Mouse (Mus musculus): Measurements from ENCODE around the gene Sftpa1.

Sftpa1 gene

DNA sequence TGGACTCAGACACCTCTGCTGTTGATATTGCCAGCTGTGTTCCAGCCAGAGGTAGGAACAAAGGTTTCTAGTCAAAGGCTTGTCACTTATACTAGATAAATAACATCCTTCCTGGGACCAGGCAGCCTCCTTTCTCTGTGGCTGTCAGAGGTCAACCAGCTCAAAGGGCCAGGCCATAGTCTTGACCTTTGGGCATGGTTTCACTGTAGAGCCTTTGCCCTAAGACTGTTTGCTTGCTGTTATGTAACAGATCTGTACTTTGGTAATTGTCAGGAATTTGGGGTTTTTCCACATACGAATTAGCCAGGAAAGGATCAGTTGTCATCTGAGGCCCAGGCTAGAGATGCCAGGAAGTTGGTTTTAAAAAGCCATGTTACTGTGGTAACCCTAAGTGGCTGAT lies 29.2 kb downstream of the Sftpa1 start:
- DNase-seq (ENCODE audit: low spot score in 2 of 2), result no peak

GRCm38 (mm10) chr14:41162663-41163062 lies 31.1 kb downstream of the Sftpa1 start:
- DNase-seq (ENCODE audit: low spot score in 2 of 2), result peak in 1 of 2 experiments; percentile 15

DNA sequence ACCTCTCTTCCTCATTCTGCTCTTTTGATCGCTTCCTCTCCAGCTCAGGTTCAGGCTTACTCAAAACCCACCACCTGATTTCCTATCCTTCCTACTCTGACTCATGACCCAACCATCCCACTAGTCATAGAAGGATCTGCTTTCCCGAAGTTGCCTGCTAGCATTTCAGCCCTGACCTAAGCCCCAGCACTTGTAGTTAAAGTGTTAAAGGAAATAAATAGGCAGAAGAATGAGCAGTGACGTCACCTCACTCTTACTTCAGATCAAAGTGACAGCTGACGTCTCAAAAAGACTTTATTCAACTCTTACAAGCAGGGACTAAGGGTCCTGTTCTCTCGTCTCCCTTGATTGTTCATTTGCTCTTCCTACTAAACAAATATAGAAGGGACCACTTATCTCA lies 35.7 kb downstream of the Sftpa1 start:
- DNase-seq (ENCODE audit: low spot score in 2 of 2), result no peak

DNA sequence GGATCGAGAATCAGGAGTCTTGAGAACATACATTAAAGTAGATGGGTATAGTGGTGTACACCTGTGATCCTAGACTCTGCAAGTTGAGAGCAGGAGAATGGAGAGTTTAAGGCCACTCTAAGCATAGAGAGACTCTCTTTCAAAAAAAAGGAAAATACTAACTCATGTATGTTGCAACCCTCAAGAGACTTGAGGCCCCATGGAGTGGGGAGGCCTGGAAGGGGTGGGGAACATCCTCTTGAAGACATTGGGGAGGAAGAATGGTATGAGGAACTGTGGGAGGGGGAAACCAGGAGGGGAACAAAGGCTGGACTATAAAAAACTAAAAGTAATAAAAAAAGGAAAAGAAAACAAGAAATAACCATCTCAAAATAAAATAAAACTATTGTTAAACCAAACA lies 37.0 kb downstream of the Sftpa1 start:
- DNase-seq (ENCODE audit: low spot score in 2 of 2), result no peak

GRCm38 (mm10) chr14:41170514-41170913 lies 38.9 kb downstream of the Sftpa1 start:
- DNase-seq (ENCODE audit: low spot score in 2 of 2), result no peak

DNA sequence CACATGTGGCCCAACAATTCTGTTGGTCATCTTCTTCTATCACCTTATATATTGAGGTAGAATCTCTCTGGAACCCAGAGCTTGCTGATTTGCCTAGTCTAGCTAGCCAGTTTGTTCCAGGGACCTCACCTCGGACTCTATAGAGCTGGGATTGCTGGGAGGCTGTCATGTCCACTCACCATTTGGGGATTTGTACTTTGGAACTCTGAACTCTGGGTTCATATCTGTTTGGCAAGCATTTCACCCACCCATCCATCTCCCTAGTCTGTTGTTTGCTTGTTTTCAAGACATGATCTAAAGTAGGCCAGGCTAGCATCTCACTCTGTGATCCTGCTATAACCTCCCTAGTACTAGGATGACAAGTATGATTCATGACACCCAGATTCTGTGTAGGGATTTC lies 43.2 kb downstream of the Sftpa1 start:
- no peak for DNase-seq (ENCODE audit: low spot score in 2 of 2)

DNA sequence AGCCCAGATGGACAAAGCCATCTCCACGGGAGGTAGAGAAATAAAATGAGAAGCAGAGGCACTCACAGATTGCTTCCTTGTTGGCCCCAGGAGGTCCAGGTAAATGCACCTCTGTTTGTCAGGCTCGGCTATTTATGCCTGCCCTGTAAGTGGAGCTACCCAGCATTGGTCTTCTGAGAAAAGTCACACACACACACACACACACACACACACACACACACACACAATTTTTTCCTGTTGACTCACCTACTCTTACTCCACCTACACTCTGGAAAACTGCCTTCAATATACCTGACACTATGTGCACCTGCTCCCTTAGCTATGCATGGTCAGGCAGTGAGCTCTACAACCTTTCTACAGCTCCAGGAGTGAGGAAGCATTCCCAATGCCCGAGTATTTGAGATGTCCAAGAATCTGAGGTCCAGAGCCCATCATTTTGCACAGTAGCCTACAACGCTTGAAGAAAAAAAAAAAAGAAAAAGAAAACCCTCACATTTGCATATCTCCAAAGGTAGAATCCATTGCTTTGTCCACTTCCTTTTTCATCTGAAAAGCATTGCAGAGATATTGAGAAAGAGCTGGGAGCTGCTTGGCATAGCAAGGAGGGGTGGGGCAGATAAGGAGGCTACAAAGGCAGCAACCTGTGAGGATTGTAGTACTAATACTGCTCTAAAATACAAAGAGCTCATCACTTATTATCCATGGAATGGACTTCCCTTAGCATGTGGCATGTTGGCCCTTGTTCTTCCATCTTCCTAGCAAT lies 53.7 kb downstream of the Sftpa1 start, which contains the start of gene Sftpd:
TSS of gene Sftpd (minus strand) at position 91 of the 763 bp plus-strand sequence.
- no peak for DNase-seq (ENCODE audit: low spot score in 2 of 2)

All from cerebellum, postnatal 4 days (tissue).